Mouse (Mus musculus): ENCODE data around the gene Ccn5.

DNA sequence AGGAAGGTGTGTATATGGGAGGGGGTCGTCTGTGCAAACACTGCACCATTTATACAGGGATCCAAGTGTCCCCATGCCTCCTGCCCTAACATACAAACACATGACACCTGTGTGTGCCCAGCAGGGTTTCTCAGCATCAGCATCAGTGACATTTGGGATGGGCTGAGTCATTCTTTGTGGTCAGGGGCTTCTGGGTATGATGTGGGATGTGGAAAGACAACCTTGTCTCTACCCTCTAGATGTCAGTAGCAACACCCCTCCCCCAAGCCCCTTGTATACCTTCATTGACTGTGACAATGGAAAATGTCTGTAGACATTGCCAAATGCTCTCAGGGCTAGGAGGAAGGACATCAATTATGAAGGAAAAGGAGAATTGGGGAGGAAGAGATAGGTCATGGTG lies 10.5 kb downstream of the Ccn5 start:
- TF ChIP-seq CTCF (IDR thresholded peaks at IDR 0.05; ENCODE audit: low read depth, low read length), result no peak
- no peak for TF ChIP-seq POLR2A (IDR thresholded peaks at IDR 0.05; ENCODE audit: borderline replicate concordance, low read depth, low read length)
